14 mouse cellular contexts compared by ENCODE assay signal in genomic region chr8:120962606-120963380, GRCm38 (mm10).
"Had no signal": no experiment of that assay in that cellular context is flagged by ENCODE, and none has a peak within 500 bp of the region (broad histone marks: within the 10 kb centered on the region; RNA-seq: fewer than 3 reads in every experiment).

No protein-coding gene starts in this region.

- ATAC-seq: liver, postnatal 0 days had no signal

- H3K9me3 ChIP-seq: limb, embryonic 12.5 days; liver, embryonic 13.5 days; lung, embryonic 15.5 days; midbrain, embryonic 12.5 days had no signal

- H3K4me3 ChIP-seq: limb, embryonic 12.5 days; liver, embryonic 13.5 days; lung, embryonic 15.5 days; megakaryocyte, embryonic 14.5 days; midbrain, embryonic 12.5 days had no signal

- H3K27ac ChIP-seq: kidney, postnatal 0 days; limb, embryonic 12.5 days; liver, embryonic 13.5 days; lung, embryonic 15.5 days; macrophage; midbrain, embryonic 12.5 days had no signal

- DNase-seq: kidney, adult 9 months; liver; liver, embryonic 13.5 days; liver, postnatal 0 days; lung, postnatal 14 days; spleen, adult 18-20 months; thymus, adult 18-20 months; thymus, postnatal 14 days had no signal

- H3K9ac ChIP-seq: limb, embryonic 12.5 days; liver, embryonic 13.5 days; liver, postnatal 0 days; lung, embryonic 15.5 days; midbrain, embryonic 12.5 days had no signal

- H3K4me1 ChIP-seq: liver, embryonic 13.5 days; lung, embryonic 15.5 days; megakaryocyte, embryonic 14.5 days had no signal

- H3K4me2 ChIP-seq: limb, embryonic 12.5 days; liver, embryonic 13.5 days; lung, embryonic 15.5 days; midbrain, embryonic 12.5 days had no signal

- H3K36me3 ChIP-seq: limb, embryonic 12.5 days; liver, embryonic 13.5 days; lung, embryonic 15.5 days; midbrain, embryonic 12.5 days had no signal
